Mouse (Mus musculus): ENCODE data around the gene Prmt9. TPM values are rescaled to one million over a fixed set of nuclear protein-coding genes. Genes with fewer than 3 reads are reported as not detected.

The Prmt9 gene
- total and polyA plus RNA-seq, 3 experiments, result 14.2 to 16.9 (median 14.3) TPM

DNA sequence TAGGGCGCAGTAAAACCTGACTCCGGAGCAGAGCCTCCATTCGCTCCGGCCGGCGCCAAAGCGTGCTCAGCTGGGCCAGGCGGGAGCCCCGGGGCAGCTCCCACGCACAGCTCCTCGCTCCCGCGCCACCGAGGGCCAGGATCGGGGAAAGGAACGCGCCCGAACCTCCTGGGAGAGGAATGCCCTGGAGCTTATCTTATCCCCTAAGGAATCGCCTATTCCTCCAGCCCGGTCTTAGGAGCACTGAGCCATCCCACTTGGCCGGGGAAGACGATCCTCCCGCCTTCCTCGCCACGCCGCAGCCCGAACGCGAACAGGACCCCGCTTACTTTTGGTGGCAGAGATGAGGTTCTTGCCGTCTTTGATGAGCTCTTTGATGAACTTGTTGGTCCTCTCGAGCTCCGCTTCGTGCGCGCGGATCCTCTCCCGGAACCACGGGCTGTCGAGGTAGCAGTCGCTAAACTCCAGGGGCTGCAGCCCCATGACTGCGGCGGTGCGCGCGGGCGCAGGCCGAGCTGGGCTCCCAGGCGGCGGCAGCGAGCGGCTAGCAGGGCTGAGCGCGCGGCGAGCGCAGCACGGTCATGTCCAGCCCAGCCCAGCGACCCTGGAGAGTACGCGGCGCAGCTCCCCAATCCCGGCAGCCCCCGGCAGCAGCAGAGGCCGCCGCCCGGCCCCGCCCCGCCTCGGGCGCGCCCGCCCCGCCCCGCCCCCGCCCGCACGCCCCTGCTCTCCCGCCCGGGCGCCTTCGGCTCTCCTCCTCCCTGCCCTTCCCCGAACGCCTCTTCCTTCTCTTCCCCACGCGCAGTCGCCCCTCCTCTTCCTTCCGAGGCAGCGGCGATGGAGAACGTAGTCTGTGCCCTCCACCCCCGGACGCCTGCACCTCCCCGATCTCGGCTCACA lies 31.6 kb upstream of the Prmt9 start, which contains the start of gene Arhgap10 (continued):
- TF ChIP-seq NRF1 (IDR thresholded peaks at IDR 0.05; ENCODE audit: low read depth, low read length) (peak; percentile 50), E2F4 (IDR thresholded peaks at IDR 0.05; ENCODE audit: insufficient replicate concordance, low read depth, low read length) (no peak), RCOR1 (conservative IDR thresholded peaks at IDR 0.05; ENCODE audit: low read depth, low read length) (no peak), TBP (conservative IDR thresholded peaks at IDR 0.05; ENCODE audit: low read depth, low read length) (no peak)

DNA sequence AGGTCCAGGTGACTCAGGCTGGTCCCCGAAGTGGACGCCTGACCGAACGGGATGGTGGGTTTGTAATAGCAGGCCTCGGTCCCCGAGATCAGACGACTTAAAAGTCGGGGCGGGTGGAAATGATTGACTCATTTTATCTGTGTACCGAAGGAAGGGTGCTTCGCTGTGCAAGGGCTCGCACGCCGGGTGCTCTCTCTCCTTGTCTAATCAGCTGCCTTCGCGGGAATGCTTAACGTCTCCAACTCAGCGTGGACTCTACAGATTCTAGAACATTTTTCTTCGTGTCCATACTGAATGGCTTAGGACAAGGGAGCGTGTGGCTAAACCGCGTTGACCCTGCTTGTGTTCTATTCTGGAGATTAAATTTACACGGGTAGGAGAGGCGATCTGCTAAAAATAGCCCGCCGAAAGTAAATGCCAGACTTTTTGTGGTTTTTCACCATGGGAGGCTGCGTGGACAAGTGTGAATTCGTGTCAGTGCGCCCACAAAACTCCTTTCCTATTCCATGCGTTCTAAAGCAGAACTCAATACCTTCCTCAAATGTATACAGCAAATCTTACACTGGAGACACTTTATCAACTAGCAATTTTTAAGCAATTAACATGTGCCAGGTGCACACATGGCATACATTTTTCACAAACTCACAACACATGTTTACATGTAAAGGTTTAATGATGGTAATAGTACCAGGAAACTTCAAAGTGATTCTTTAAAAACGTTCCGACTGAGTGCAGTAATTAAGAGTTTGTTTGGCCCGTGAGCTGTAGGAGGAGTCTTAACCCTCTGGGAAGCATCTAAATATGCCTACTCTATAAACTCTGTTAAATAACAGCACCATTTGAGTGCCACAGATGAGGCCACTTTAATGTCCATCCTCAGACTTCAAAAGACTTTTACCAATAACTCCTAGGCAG lies 30.7 kb upstream of the Prmt9 start:
- Histone ChIP-seq H3K36me3 (replicated peaks in 1 of 2; ENCODE audit: control insufficient read depth in 1 of 2, insufficient read depth in 1 of 2, low read length in 1 of 2) (peaks cover 0 to 18% of the 10 kb centered on the region in 2 experiments), H3K9ac (ENCODE audit: insufficient read depth, low read depth) (peak overlapping the region; percentile 76), H3K27me3 (replicated peaks) (peaks cover 12% of the 10 kb centered on the region), H3K79me2 (replicated peaks; ENCODE audit: control insufficient read depth, extremely low read depth, insufficient read depth, poor library complexity, severe bottlenecking) (peaks cover 3% of the 10 kb centered on the region; the same call in 1 of the 2 replicates), H3K27ac (ENCODE audit: insufficient read depth, low read depth) (no peak overlapping the region), H3K4me1 (ENCODE audit: control insufficient read depth in 1 of 2, insufficient read depth in 2 of 2) (peaks cover 0 to 17% of the 10 kb centered on the region in 2 experiments; a peak in 2 of 4 replicates), H3K9me3 (replicated peaks; ENCODE audit: low read length) (no peaks in the 10 kb centered on the region), H3K4me3 (replicated peaks in 1 of 3; ENCODE audit: low read depth in 2 of 3, low read length in 2 of 3, poor library complexity in 1 of 3) (peak overlapping the region; percentile 46 to 87 (median 69)), H3K4me2 (ENCODE audit: insufficient read depth, low read depth, poor library complexity, severe bottlenecking) (peak overlapping the region; percentile 68)
- TF ChIP-seq ZKSCAN1 (IDR thresholded peaks at IDR 0.05; ENCODE audit: borderline replicate concordance, low read depth, low read length) (no peak), ETS1 (conservative IDR thresholded peaks at IDR 0.05; ENCODE audit: low read depth, low read length) (no peak), MAZ (IDR thresholded peaks at IDR 0.05; ENCODE audit: low read depth, low read length) (0 out of 2 replicates have a peak, but pooled peaks have one; percentile 27), MAFK (IDR thresholded peaks at IDR 0.05; ENCODE audit: insufficient replicate concordance, low read length) (no peak), MAX (IDR thresholded peaks at IDR 0.05; ENCODE audit: low read length) (peak; percentile 18; the same call in 1 of the 2 replicates), MYC (IDR thresholded peaks at IDR 0.05; ENCODE audit: low read depth, low read length) (0 out of 2 replicates have a peak, but pooled peaks have one; percentile 21)
- in situ Hi-C loops (cut with MboI; ENCODE audit: low pct_ligation_motif_present, low pct_unique_long_range_greater_than_20kb, low sequenced_read_pairs), result no loop called here
- no peak for DNase-seq (ENCODE audit: extremely low read depth)
- dilution Hi-C loops (cut with MboI; ENCODE audit: extremely low pct_ligation_motif_present, extremely low pct_unique_long_range_greater_than_20kb, low sequenced_read_pairs), result no loop called here

DNA sequence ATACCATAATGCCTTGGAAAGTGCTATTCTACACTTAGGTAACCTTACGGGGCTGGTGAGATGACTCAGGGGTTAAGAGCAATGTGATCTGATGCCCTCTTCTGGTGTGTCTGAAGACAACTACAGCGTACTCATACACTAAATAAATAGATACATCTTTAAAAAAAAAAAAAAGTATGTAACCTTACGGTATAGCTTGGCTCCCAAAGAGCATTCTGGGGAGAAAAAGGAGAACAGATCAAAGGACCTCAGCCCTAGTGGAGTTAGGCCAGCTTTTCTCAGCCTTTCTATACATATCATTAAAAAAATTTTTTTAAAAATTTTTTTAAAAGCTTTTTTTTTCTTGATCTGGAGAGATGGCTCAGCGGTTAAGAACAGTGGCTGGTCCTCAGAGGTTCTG lies 28.6 kb upstream of the Prmt9 start:
- no peak for DNase-seq (ENCODE audit: extremely low read depth)
- dilution Hi-C loops (cut with MboI; ENCODE audit: extremely low pct_ligation_motif_present, extremely low pct_unique_long_range_greater_than_20kb, low sequenced_read_pairs), result no loop called here
- in situ Hi-C loops (cut with MboI; ENCODE audit: low pct_ligation_motif_present, low pct_unique_long_range_greater_than_20kb, low sequenced_read_pairs), result loop anchor here (10.0 kb wide), 1 partner anchor 96 kb away; no protein-coding TSS in a partner anchor
- Histone ChIP-seq H3K9me3 (replicated peaks; ENCODE audit: low read length) (no peaks in the 10 kb centered on the region), H3K4me3 (replicated peaks in 1 of 3; ENCODE audit: low read depth in 2 of 3, low read length in 2 of 3, poor library complexity in 1 of 3) (no peak overlapping the region), H3K79me2 (replicated peaks; ENCODE audit: control insufficient read depth, extremely low read depth, insufficient read depth, poor library complexity, severe bottlenecking) (peaks cover 3% of the 10 kb centered on the region; the same call in 1 of the 2 replicates), H3K4me2 (ENCODE audit: insufficient read depth, low read depth, poor library complexity, severe bottlenecking) (no peak overlapping the region), H3K9ac (ENCODE audit: insufficient read depth, low read depth) (no peak overlapping the region), H3K27ac (ENCODE audit: insufficient read depth, low read depth) (no peak overlapping the region), H3K4me1 (ENCODE audit: control insufficient read depth in 1 of 2, insufficient read depth in 2 of 2) (peaks cover 0 to 17% of the 10 kb centered on the region in 2 experiments; a peak in 2 of 4 replicates), H3K27me3 (replicated peaks) (peaks cover 12% of the 10 kb centered on the region), H3K36me3 (replicated peaks in 1 of 2; ENCODE audit: control insufficient read depth in 1 of 2, insufficient read depth in 1 of 2, low read length in 1 of 2) (peaks cover 0 to 28% of the 10 kb centered on the region in 2 experiments)
- TF ChIP-seq MEF2A (IDR thresholded peaks at IDR 0.05; ENCODE audit: borderline replicate concordance, low read depth, low read length), result no peak
- TF ChIP-seq USF1 (IDR thresholded peaks at IDR 0.05; ENCODE audit: low read depth, low read length), result no peak
- TF ChIP-seq ZNF384 (IDR thresholded peaks at IDR 0.05; ENCODE audit: low read depth, low read length), result peak; percentile 30; the same call in 1 of the 2 replicates
- TF ChIP-seq CTCF (conservative IDR thresholded peaks at IDR 0.05 in 1 of 2, IDR thresholded peaks at IDR 0.05 in 1 of 2; ENCODE audit: low read depth in 2 of 2, low read length in 2 of 2), result 0 out of 4 replicates have a peak, but pooled peaks of 1 of the 2 experiments have one; percentile 6
- no peak for TF ChIP-seq E2F4 (IDR thresholded peaks at IDR 0.05; ENCODE audit: insufficient replicate concordance, low read depth, low read length)
- TF ChIP-seq BHLHE40 (IDR thresholded peaks at IDR 0.05; ENCODE audit: low read depth, low read length), result no peak
